9 mouse cellular contexts compared by ENCODE assay signal in genomic region chr4:136260491-136261180, GRCm38 (mm10). TPM values are rescaled to one million over a fixed set of nuclear protein-coding genes. Genes with fewer than 3 reads are reported as not detected.
DNase-seq lines count a peak whose midpoint lies in the region; ATAC-seq and TF ChIP-seq lines count a peak whose summit lies in the region.
"Had no signal": no experiment of that assay in that cellular context is flagged by ENCODE, and none has a peak within 500 bp of the region (broad histone marks: within the 10 kb centered on the region; RNA-seq: fewer than 3 reads in every experiment).

No protein-coding gene starts in this region.

- no peak overlapping the region for H3K27ac ChIP-seq in liver, embryonic 12.5 days
- H3K27ac ChIP-seq in kidney, adult 2 months (ENCODE audit: insufficient read depth, low read depth, low read length): no peak overlapping the region; the same call in 1 of the 2 replicates
- no peak overlapping the region for H3K27ac ChIP-seq in liver, embryonic 11.5 days (ENCODE audit: low read depth, low read length)
- no peak overlapping the region for H3K27ac ChIP-seq in neural tube, embryonic 13.5 days (replicated peaks)
- peak overlapping the region; percentile 59; the same call in 1 of the 2 replicates for H3K27ac ChIP-seq in stomach, postnatal 0 days (replicated peaks)
- H3K27ac ChIP-seq: embryonic facial prominence, embryonic 12.5 days had no signal

- TF ChIP-seq CTCF in kidney, adult 2 months (conservative IDR thresholded peaks at IDR 0.05; ENCODE audit: insufficient read depth, insufficient read length, low read depth, low read length): peak; percentile 80
- TF ChIP-seq CTCF in stomach, postnatal 0 days (IDR thresholded peaks at IDR 0.05; ENCODE audit: low read depth): peak; percentile 95

- WGBS in liver, embryonic 12.5 days (ENCODE audit: insufficient replicate concordance): 34% methylated on average over 10 of the region's 10 CpGs
- 29% methylated on average over 10 of the region's 10 CpGs for WGBS in kidney, adult 2 months
- 40% methylated on average over 10 of the region's 10 CpGs for WGBS in liver, embryonic 11.5 days
- WGBS in neural tube, embryonic 13.5 days: 44% methylated on average over 10 of the region's 10 CpGs
- WGBS in stomach, postnatal 0 days: 26% methylated on average over 10 of the region's 10 CpGs

- no peak for TF ChIP-seq EP300 in stomach, postnatal 0 days (optimal IDR thresholded peaks at IDR 0.05)

- no peaks in the 10 kb centered on the region for H3K36me3 ChIP-seq in liver, embryonic 12.5 days
- H3K36me3 ChIP-seq in kidney, adult 2 months (ENCODE audit: control insufficient read depth, insufficient read depth, low read length): no peaks in the 10 kb centered on the region
- H3K36me3 ChIP-seq in liver, embryonic 11.5 days (ENCODE audit: control insufficient read depth, insufficient read depth, low read length): no peaks in the 10 kb centered on the region
- no peaks in the 10 kb centered on the region for H3K36me3 ChIP-seq in neural tube, embryonic 13.5 days
- no peaks in the 10 kb centered on the region for H3K36me3 ChIP-seq in stomach, postnatal 0 days (ENCODE audit: control insufficient read depth, insufficient read depth, low read length)
- H3K36me3 ChIP-seq: embryonic facial prominence, embryonic 12.5 days had no signal

- H3K27me3 ChIP-seq in liver, embryonic 12.5 days (replicated peaks): peaks cover 50% of the 10 kb centered on the region
- H3K27me3 ChIP-seq in kidney, adult 2 months (replicated peaks; ENCODE audit: control insufficient read depth, insufficient read depth, low read length): no peaks in the 10 kb centered on the region
- peaks cover 3% of the 10 kb centered on the region for H3K27me3 ChIP-seq in liver, embryonic 11.5 days (replicated peaks; ENCODE audit: control insufficient read depth, insufficient read depth, low read length)
- no peaks in the 10 kb centered on the region for H3K27me3 ChIP-seq in neural tube, embryonic 13.5 days
- no peaks in the 10 kb centered on the region for H3K27me3 ChIP-seq in stomach, postnatal 0 days (ENCODE audit: control insufficient read depth, insufficient read depth, low read length)
- H3K27me3 ChIP-seq: embryonic facial prominence, embryonic 12.5 days had no signal

- TF ChIP-seq POLR2A in kidney, adult 2 months (IDR thresholded peaks at IDR 0.05; ENCODE audit: low read depth, low read length): no peak

- peak; percentile 84 for DNase-seq in liver
- peak; percentile 81 to 86 for DNase-seq in gastrocnemius, postnatal 4 days (ENCODE audit: low spot score in 2 of 2)
- DNase-seq in kidney, adult 2 months: peak; percentile 88
- DNase-seq in liver, embryonic 11.5 days (ENCODE audit: low spot score): peak; percentile 74
- DNase-seq in stomach, postnatal 0 days (ENCODE audit: low spot score): peak; percentile 86

- no peak overlapping the region for H3K4me2 ChIP-seq in liver, embryonic 12.5 days
- no peak overlapping the region for H3K4me2 ChIP-seq in liver, embryonic 11.5 days
- no peak overlapping the region for H3K4me2 ChIP-seq in neural tube, embryonic 13.5 days
- H3K4me2 ChIP-seq in stomach, postnatal 0 days (replicated peaks; ENCODE audit: low read depth): no peak overlapping the region
- H3K4me2 ChIP-seq: embryonic facial prominence, embryonic 12.5 days had no signal

- ATAC-seq in liver, embryonic 12.5 days: no peak
- peak; percentile 69 for ATAC-seq in common myeloid progenitor, adult 5-6 weeks (replicated peaks; ENCODE audit: low read depth, poor library complexity, severe bottlenecking)
- ATAC-seq in liver, embryonic 11.5 days (replicated peaks; ENCODE audit: low FRiP score): no peak
- ATAC-seq in neural tube, embryonic 13.5 days (ENCODE audit: low read depth): peak; percentile 50; the same call in 1 of the 2 replicates
- peak; percentile 55; the same call in 1 of the 2 replicates for ATAC-seq in stomach, postnatal 0 days (ENCODE audit: low FRiP score, low TSS enrichment)

- H3K4me1 ChIP-seq in liver, embryonic 12.5 days: peaks cover 14% of the 10 kb centered on the region
- H3K4me1 ChIP-seq in kidney, adult 2 months (ENCODE audit: control insufficient read depth, insufficient read depth, low read length): peaks cover 3% of the 10 kb centered on the region; the same call in 1 of the 2 replicates
- peaks cover 7% of the 10 kb centered on the region for H3K4me1 ChIP-seq in liver, embryonic 11.5 days (replicated peaks; ENCODE audit: control insufficient read depth, insufficient read depth, low read length)
- 0 out of 2 replicates have a peak, but pooled peaks cover 4% of the 10 kb centered on the region for H3K4me1 ChIP-seq in neural tube, embryonic 13.5 days (replicated peaks)
- H3K4me1 ChIP-seq in stomach, postnatal 0 days (replicated peaks; ENCODE audit: control insufficient read depth, insufficient read depth): 0 out of 2 replicates have a peak, but pooled peaks cover 4% of the 10 kb centered on the region
- H3K4me1 ChIP-seq: embryonic facial prominence, embryonic 12.5 days had no signal

- no peaks in the 10 kb centered on the region for H3K9me3 ChIP-seq in liver, embryonic 12.5 days (replicated peaks)
- H3K9me3 ChIP-seq in liver, embryonic 11.5 days (ENCODE audit: control insufficient read depth, low read length): no peaks in the 10 kb centered on the region
- no peaks in the 10 kb centered on the region for H3K9me3 ChIP-seq in neural tube, embryonic 13.5 days
- H3K9me3 ChIP-seq in stomach, postnatal 0 days (ENCODE audit: control insufficient read depth, low read length): no peaks in the 10 kb centered on the region
- H3K9me3 ChIP-seq: embryonic facial prominence, embryonic 12.5 days had no signal

- H3K9ac ChIP-seq in liver, embryonic 12.5 days: no peak overlapping the region
- H3K9ac ChIP-seq in liver, embryonic 11.5 days (ENCODE audit: low read depth, low read length): no peak overlapping the region
- H3K9ac ChIP-seq in neural tube, embryonic 13.5 days: no peak overlapping the region
- H3K9ac ChIP-seq in stomach, postnatal 0 days (ENCODE audit: low read length): no peak overlapping the region
- H3K9ac ChIP-seq: embryonic facial prominence, embryonic 12.5 days had no signal

- no peak overlapping the region for H3K4me3 ChIP-seq in liver, embryonic 12.5 days
- no peak overlapping the region for H3K4me3 ChIP-seq in kidney, adult 2 months (ENCODE audit: insufficient read depth, low read depth, low read length)
- no peak overlapping the region for H3K4me3 ChIP-seq in liver, embryonic 11.5 days (ENCODE audit: low read depth, low read length)
- no peak overlapping the region for H3K4me3 ChIP-seq in neural tube, embryonic 13.5 days
- H3K4me3 ChIP-seq in stomach, postnatal 0 days (ENCODE audit: low read depth, low read length): no peak overlapping the region
- H3K4me3 ChIP-seq: embryonic facial prominence, embryonic 12.5 days had no signal

RNA-seq across cellular contexts. Expression of gene Tcea3, which starts 13.1 kb away (rescaled TPM):
- 9.8 and 11.1 TPM in 2 replicates for polyA plus RNA-seq in liver, embryonic 12.5 days (2016; fragmentation: Nextera tagmentation; extraction: Ambion mirVana)
- total RNA-seq in common myeloid progenitor, adult 5-6 weeks (2017): not detected in 2 replicates
- 100 to 1,000 TPM; 149 to 154 TPM for total RNA-seq in gastrocnemius, postnatal 4 days (2021)
- 29.9 and 50.8 TPM in 2 replicates for polyA plus RNA-seq in kidney, adult 2 months (2012; rRNA removed)
- polyA plus RNA-seq in liver, embryonic 11.5 days (2014; fragmentation: Nextera tagmentation; extraction: Ambion mirVana): 16.4 and 17.3 TPM in 2 replicates
- polyA plus RNA-seq in neural tube, embryonic 13.5 days (2015; fragmentation: Nextera tagmentation; extraction: Ambion mirVana): 1.9 and 2.6 TPM in 2 replicates
- 31.1 and 35.0 TPM in 2 replicates for polyA plus RNA-seq in stomach, postnatal 0 days (2015; fragmentation: Nextera tagmentation; extraction: Ambion mirVana)

RNA-seq across cellular contexts. Expression of gene Zfp46, which starts 23.8 kb away (rescaled TPM):
- 5.5 and 5.7 TPM in 2 replicates for polyA plus RNA-seq in liver, embryonic 12.5 days (2016; fragmentation: Nextera tagmentation; extraction: Ambion mirVana)
- 9.5 and 11.2 TPM in 2 replicates for total RNA-seq in common myeloid progenitor, adult 5-6 weeks (2017)
- total RNA-seq in gastrocnemius, postnatal 4 days (2021): 10 to 100 TPM; 51.2 to 65.1 TPM
- polyA plus RNA-seq in kidney, adult 2 months (2012; rRNA removed): 10.7 and 10.9 TPM in 2 replicates
- polyA plus RNA-seq in liver, embryonic 11.5 days (2014; fragmentation: Nextera tagmentation; extraction: Ambion mirVana): 10.5 and 11.9 TPM in 2 replicates
- 41.9 and 45.8 TPM in 2 replicates for polyA plus RNA-seq in neural tube, embryonic 13.5 days (2015; fragmentation: Nextera tagmentation; extraction: Ambion mirVana)
- polyA plus RNA-seq in stomach, postnatal 0 days (2015; fragmentation: Nextera tagmentation; extraction: Ambion mirVana): 8.8 and 9.0 TPM in 2 replicates

RNA-seq across cellular contexts. Expression of gene Hnrnpr, which starts 50.1 kb away (rescaled TPM):
- polyA plus RNA-seq in liver, embryonic 12.5 days (2016; fragmentation: Nextera tagmentation; extraction: Ambion mirVana): 84.7 and 87.9 TPM in 2 replicates
- 225 and 262 TPM in 2 replicates for total RNA-seq in common myeloid progenitor, adult 5-6 weeks (2017)
- total RNA-seq in gastrocnemius, postnatal 4 days (2021): 10 to 100 TPM; 78.7 to 79.0 TPM
- 9.9 and 14.0 TPM in 2 replicates for polyA plus RNA-seq in kidney, adult 2 months (2012; rRNA removed)
- polyA plus RNA-seq in liver, embryonic 11.5 days (2014; fragmentation: Nextera tagmentation; extraction: Ambion mirVana): 99.3 and 101 TPM in 2 replicates
- 215 and 234 TPM in 2 replicates for polyA plus RNA-seq in neural tube, embryonic 13.5 days (2015; fragmentation: Nextera tagmentation; extraction: Ambion mirVana)
- 54.2 and 54.8 TPM in 2 replicates for polyA plus RNA-seq in stomach, postnatal 0 days (2015; fragmentation: Nextera tagmentation; extraction: Ambion mirVana)

RNA-seq across cellular contexts. Expression of gene Asap3, which starts 54.5 kb away (rescaled TPM):
- 1.5 and 1.9 TPM in 2 replicates for polyA plus RNA-seq in liver, embryonic 12.5 days (2016; fragmentation: Nextera tagmentation; extraction: Ambion mirVana)
- total RNA-seq in common myeloid progenitor, adult 5-6 weeks (2017): not detected in 2 replicates
- total RNA-seq in gastrocnemius, postnatal 4 days (2021): 10 to 100 TPM; 12.2 to 13.4 TPM
- 5.7 and 7.0 TPM in 2 replicates for polyA plus RNA-seq in kidney, adult 2 months (2012; rRNA removed)
- 1.8 and 2.9 TPM in 2 replicates for polyA plus RNA-seq in liver, embryonic 11.5 days (2014; fragmentation: Nextera tagmentation; extraction: Ambion mirVana)
- polyA plus RNA-seq in neural tube, embryonic 13.5 days (2015; fragmentation: Nextera tagmentation; extraction: Ambion mirVana): 8.6 and 8.8 TPM in 2 replicates
- polyA plus RNA-seq in stomach, postnatal 0 days (2015; fragmentation: Nextera tagmentation; extraction: Ambion mirVana): 1.6 and 1.9 TPM in 2 replicates

Comparison
In these comparisons a context has a peak if more than half of its experiments do, and no peak if none do; other contexts are left out.
1. ATAC-seq: peak in common myeloid progenitor, adult 5-6 weeks (single experiment), neural tube, embryonic 13.5 days (single experiment) and stomach, postnatal 0 days (single experiment); none in liver, embryonic 12.5 days (single experiment) and liver, embryonic 11.5 days (single experiment).
2. Peak in every context shown above with its lines, with median percentiles within 50 percentile points of each other: DNase-seq.